Mouse (Mus musculus) gonadal fat pad, adult 2 months (tissue): ENCODE results near the gene Tgif2. TPM values are rescaled to one million over a fixed set of nuclear protein-coding genes. Genes with fewer than 3 reads are reported as not detected.
"Not testable (repeated sequence)": the region's sequence is repeated elsewhere in the genome, so short reads cannot be mapped to it uniquely, and the experiment has no call there.

Experiments
- DNase-seq: peaks from one replicate; pipeline ENCODE4 v3.0.0-alpha.2; 2012; ENCODE audit warnings: low read depth
- polyA plus RNA-seq: library from polyadenylated mRNA; depleted of rRNA; stranded (reverse); fragments of >200 nt; gene quantifications from 2 replicates; pipeline ENCODE4 v1.2.3, GENCODE M21; 2012

The Tgif2 gene
- polyA plus RNA-seq, 1 experiment: 5.3 TPM

- no peak for DNase-seq
Observed at GRCm38 (mm10) chr2:156842711-156843110, 2.9 kb downstream of the Tgif2 start.

GRCm38 (mm10) chr2:156843331-156843730 lies 3.5 kb downstream of the Tgif2 start:
- DNase-seq: no peak

- no peak for DNase-seq
Observed at GRCm38 (mm10) chr2:156844715-156845114, 4.9 kb downstream of the Tgif2 start.

- DNase-seq: no peak
Observed at GRCm38 (mm10) chr2:156847653-156848052, 7.8 kb downstream of the Tgif2 start.

GRCm38 (mm10) chr2:156848526-156849182 lies 8.8 kb downstream of the Tgif2 start:
- no peak for DNase-seq

- DNase-seq: no peak
Observed at GRCm38 (mm10) chr2:156850505-156850904, 10.7 kb downstream of the Tgif2 start.

GRCm38 (mm10) chr2:156853584-156853983 lies 13.8 kb downstream of the Tgif2 start:
- not testable (repeated sequence) for DNase-seq

- not testable (repeated sequence) for DNase-seq
Observed at GRCm38 (mm10) chr2:156853999-156854771, 14.4 kb downstream of the Tgif2 start.

GRCm38 (mm10) chr2:156856311-156856710 lies 16.5 kb downstream of the Tgif2 start:
- no peak for DNase-seq

GRCm38 (mm10) chr2:156857385-156857791 lies 17.6 kb downstream of the Tgif2 start:
- DNase-seq: no peak

GRCm38 (mm10) chr2:156857835-156858234 lies 18.0 kb downstream of the Tgif2 start, which contains the start of gene 4930518I15Rik:
4930518I15Rik (minus strand) TSS chr2:156857946.
- no peak for DNase-seq

GRCm38 (mm10) chr2:156858671-156859070 lies 18.9 kb downstream of the Tgif2 start:
- no peak for DNase-seq

- DNase-seq: no peak
Observed at GRCm38 (mm10) chr2:156862041-156862717, 22.4 kb downstream of the Tgif2 start.

GRCm38 (mm10) chr2:156862772-156863486 lies 23.1 kb downstream of the Tgif2 start, which contains the start of gene Rab5if:
Rab5if (plus strand) TSS chr2:156863128.
- DNase-seq: no peak

GRCm38 (mm10) chr2:156863487-156864160 lies 23.8 kb downstream of the Tgif2 start:
- no peak for DNase-seq

GRCm38 (mm10) chr2:156864481-156864880 lies 24.7 kb downstream of the Tgif2 start:
- no peak for DNase-seq

GRCm38 (mm10) chr2:156868994-156869393 lies 29.2 kb downstream of the Tgif2 start:
- no peak for DNase-seq

- DNase-seq: no peak
Observed at GRCm38 (mm10) chr2:156869554-156869953, 29.7 kb downstream of the Tgif2 start.

- DNase-seq: no peak
Observed at GRCm38 (mm10) chr2:156870519-156870918, 30.7 kb downstream of the Tgif2 start.

GRCm38 (mm10) chr2:156873629-156874028 lies 33.8 kb downstream of the Tgif2 start:
- DNase-seq: no peak
